Mouse (Mus musculus) forebrain, embryonic 15.5 days (tissue): ENCODE data around the gene Galk2. TPM values are rescaled to one million over a fixed set of nuclear protein-coding genes. Genes with fewer than 3 reads are reported as not detected.
A peak's percentile ranks its signal among the peaks of the same experiment; 100 is the strongest.

Experiments used
- ATAC-seq: fragments of 200-750 bp; cut with Nextera tagmentation; replicated peaks from 2 replicates; pipeline ENCODE4 v1.8.0; 2017; ENCODE audit warnings: mild to moderate bottlenecking, moderate TSS enrichment, moderate library complexity
- H3K27ac ChIP-seq: fragments of 300-500 bp; sonication (generic); replicated peaks from 2 replicates; pipeline ENCODE4 v1.5.1; 2015; ENCODE audit warnings: mild to moderate bottlenecking, inconsistent platforms
- H3K27me3 ChIP-seq: fragments of 300-500 bp; sonication (generic); 2 replicates; pipeline ENCODE4 v1.6.1; 2015; ENCODE audit warnings: inconsistent platforms
- H3K36me3 ChIP-seq: fragments of 300-500 bp; sonication (generic); 2 replicates; pipeline ENCODE4 v1.6.1; 2015; ENCODE audit warnings: mild to moderate bottlenecking, inconsistent platforms
- H3K4me1 ChIP-seq: fragments of 300-500 bp; sonication (generic); 2 replicates; pipeline ENCODE4 v1.6.1; 2015; ENCODE audit warnings: inconsistent platforms
- H3K4me2 ChIP-seq: fragments of 300-500 bp; sonication (generic); replicated peaks from 2 replicates; pipeline ENCODE4 v1.6.1; 2015; ENCODE audit warnings: mild to moderate bottlenecking, inconsistent platforms
- H3K4me3 ChIP-seq: fragments of 300-500 bp; sonication (generic); 2 replicates; pipeline ENCODE4 v1.5.1; 2015; ENCODE audit warnings: mild to moderate bottlenecking, inconsistent platforms
- H3K9ac ChIP-seq: fragments of 300-500 bp; sonication (generic); replicated peaks from 2 replicates; pipeline ENCODE4 v1.6.1; 2015; ENCODE audit warnings: mild to moderate bottlenecking, inconsistent platforms
- H3K9me3 ChIP-seq: fragments of 300-500 bp; sonication (generic); 2 replicates; pipeline ENCODE4 v1.6.1; 2016; ENCODE audit warnings: inconsistent platforms
- WGBS: fragments of 180-500 bp; shearing (Covaris S2); methylation state at CpG from one replicate; pipeline ENCODE4 v1.1.7; 2015; ENCODE audit warnings: mixed read lengths; 5-methylcytosine and 5-hydroxymethylcytosine counted together
- polyA plus RNA-seq: library from polyadenylated mRNA; unstranded; fragments of >200 nt; fragmentation: Nextera tagmentation; extraction: Ambion mirVana; gene quantifications from 2 replicates; pipeline ENCODE4 v1.2.1, GENCODE M21; 2015

The Galk2 gene
- polyA plus RNA-seq, 1 experiment from 2014 or later, result 29.1 TPM

DNA sequence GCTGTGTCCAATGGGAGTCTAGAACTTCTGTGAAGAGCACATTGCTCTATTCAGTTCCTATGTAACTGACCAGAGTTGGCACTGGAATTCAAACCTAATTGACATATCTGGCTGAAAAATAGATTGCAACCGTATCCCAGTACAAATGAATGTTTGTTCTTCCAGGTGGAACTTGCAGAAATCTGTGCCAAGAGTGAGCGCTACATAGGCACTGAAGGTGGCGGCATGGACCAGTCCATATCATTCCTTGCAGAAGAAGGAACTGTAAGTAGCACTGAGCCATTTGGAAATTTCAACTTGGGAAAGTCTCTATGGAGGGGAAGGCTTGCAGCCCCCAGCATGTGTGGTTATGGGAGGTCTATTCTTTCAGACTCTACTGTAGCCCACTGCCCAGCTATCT lies 70.5 kb downstream of the Galk2 start:
- H3K27me3 ChIP-seq, result no peaks in the 10 kb centered on the region
- H3K4me1 ChIP-seq, result no peaks in the 10 kb centered on the region
- 90% methylated on average over 3 of the region's 3 CpGs for WGBS
- no peak for ATAC-seq
- no peaks in the 10 kb centered on the region for H3K9me3 ChIP-seq
- H3K4me2 ChIP-seq, result no peak overlapping the region
- no peaks in the 10 kb centered on the region for H3K36me3 ChIP-seq
- no peak overlapping the region for H3K4me3 ChIP-seq
- H3K27ac ChIP-seq, result no peak overlapping the region
- H3K9ac ChIP-seq, result no peak overlapping the region

GRCm38 (mm10) chr2:125929872-125930271 lies 71.0 kb downstream of the Galk2 start:
- no peaks in the 10 kb centered on the region for H3K27me3 ChIP-seq
- 94% methylated on average over 2 of the region's 2 CpGs for WGBS
- no peaks in the 10 kb centered on the region for H3K36me3 ChIP-seq
- no peak for ATAC-seq
- H3K4me3 ChIP-seq, result no peak overlapping the region
- H3K9me3 ChIP-seq, result no peaks in the 10 kb centered on the region
- H3K27ac ChIP-seq, result no peak overlapping the region
- H3K9ac ChIP-seq, result no peak overlapping the region
- H3K4me1 ChIP-seq, result no peaks in the 10 kb centered on the region
- H3K4me2 ChIP-seq, result no peak overlapping the region

GRCm38 (mm10) chr2:125931193-125931592 lies 72.3 kb downstream of the Galk2 start:
- Histone ChIP-seq H3K36me3 (no peaks in the 10 kb centered on the region), H3K27ac (no peak overlapping the region), H3K4me3 (no peak overlapping the region), H3K9ac (no peak overlapping the region), H3K4me2 (no peak overlapping the region), H3K27me3 (no peaks in the 10 kb centered on the region), H3K4me1 (no peaks in the 10 kb centered on the region), H3K9me3 (no peaks in the 10 kb centered on the region)
- 57% methylated on average over 5 of the region's 5 CpGs for WGBS
- ATAC-seq, result no peak

DNA sequence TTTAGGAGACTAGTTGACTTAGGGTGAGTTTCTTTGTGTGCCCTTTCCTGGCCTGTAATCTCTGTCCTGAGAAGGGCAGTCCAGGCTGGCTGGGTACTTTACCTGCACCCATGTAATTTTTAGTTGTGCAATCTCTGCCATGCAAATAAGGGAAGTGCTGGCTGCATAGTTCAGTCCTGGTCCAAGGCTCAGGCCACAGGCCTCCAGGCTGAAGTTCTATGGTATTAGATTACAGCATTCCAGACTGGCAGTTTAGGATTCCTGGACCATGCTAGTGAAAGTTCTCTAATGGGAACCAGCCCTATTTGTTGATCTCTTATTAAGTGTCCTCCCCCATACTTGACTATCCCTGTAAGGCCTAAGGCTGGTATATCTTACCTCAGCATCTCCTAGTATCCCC lies 73.8 kb downstream of the Galk2 start:
- Histone ChIP-seq H3K27me3 (no peaks in the 10 kb centered on the region), H3K4me3 (no peak overlapping the region), H3K27ac (no peak overlapping the region), H3K4me2 (no peak overlapping the region), H3K9me3 (no peaks in the 10 kb centered on the region), H3K36me3 (no peaks in the 10 kb centered on the region), H3K4me1 (no peaks in the 10 kb centered on the region), H3K9ac (no peak overlapping the region)
- no peak for ATAC-seq

GRCm38 (mm10) chr2:125933977-125934376 lies 75.1 kb downstream of the Galk2 start:
- H3K4me2 ChIP-seq, result no peak overlapping the region
- no peaks in the 10 kb centered on the region for H3K36me3 ChIP-seq
- no peak overlapping the region for H3K4me3 ChIP-seq
- WGBS, result 72% methylated on average over 3 of the region's 3 CpGs
- H3K27ac ChIP-seq, result no peak overlapping the region
- no peak overlapping the region for H3K9ac ChIP-seq
- H3K4me1 ChIP-seq, result no peaks in the 10 kb centered on the region
- no peaks in the 10 kb centered on the region for H3K27me3 ChIP-seq
- H3K9me3 ChIP-seq, result no peaks in the 10 kb centered on the region
- no peak for ATAC-seq

GRCm38 (mm10) chr2:125936396-125936795 lies 77.5 kb downstream of the Galk2 start:
- Histone ChIP-seq H3K36me3 (no peaks in the 10 kb centered on the region), H3K27ac (no peak overlapping the region), H3K27me3 (no peaks in the 10 kb centered on the region), H3K9me3 (no peaks in the 10 kb centered on the region), H3K4me3 (no peak overlapping the region), H3K4me2 (no peak overlapping the region), H3K4me1 (no peaks in the 10 kb centered on the region), H3K9ac (no peak overlapping the region)
- 49% methylated on average over 5 of the region's 5 CpGs for WGBS
- ATAC-seq, result no peak

DNA sequence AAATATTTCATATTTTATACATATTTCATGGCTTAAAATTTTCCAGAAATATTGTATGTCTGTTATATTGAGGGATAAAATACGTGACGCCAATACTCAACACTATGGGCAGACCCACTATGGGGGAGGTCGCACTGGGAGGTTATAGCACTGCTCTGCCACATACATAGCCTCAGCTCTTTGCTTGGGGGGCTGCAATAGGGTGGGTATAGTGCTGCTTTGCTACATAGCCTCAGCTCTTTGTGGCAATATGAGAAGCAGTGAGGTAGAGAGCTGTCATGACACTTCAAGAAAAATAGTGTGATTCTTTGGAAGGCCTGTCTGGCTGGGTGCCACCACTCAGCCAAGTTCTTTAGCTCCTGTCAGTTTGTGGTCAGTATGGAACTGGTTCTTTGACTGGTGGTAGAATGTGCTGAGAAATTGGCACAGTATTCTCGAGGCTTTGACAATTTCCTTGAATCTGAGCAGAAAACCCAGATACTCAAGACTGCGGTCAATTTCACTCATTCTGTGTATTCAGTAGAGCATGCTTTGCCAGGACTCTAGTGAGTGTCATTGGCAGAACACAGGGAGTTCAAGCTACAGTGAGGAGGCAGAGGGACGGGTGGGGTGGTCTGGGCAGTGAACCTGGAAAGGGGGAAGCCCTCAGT lies 80.2 kb downstream of the Galk2 start:
- H3K9me3 ChIP-seq, result no peaks in the 10 kb centered on the region
- no peaks in the 10 kb centered on the region for H3K36me3 ChIP-seq
- H3K27me3 ChIP-seq, result no peaks in the 10 kb centered on the region
- H3K9ac ChIP-seq, result no peak overlapping the region
- H3K4me1 ChIP-seq, result no peaks in the 10 kb centered on the region
- H3K4me2 ChIP-seq, result no peak overlapping the region
- WGBS, result 57% methylated on average over 6 of the region's 6 CpGs
- peak; percentile 91 for ATAC-seq
- no peak overlapping the region; the same call in 1 of the 2 replicates for H3K27ac ChIP-seq
- H3K4me3 ChIP-seq, result no peak overlapping the region

- ATAC-seq, result no peak
- WGBS, result 61% methylated on average over 6 of the region's 6 CpGs
- no peaks in the 10 kb centered on the region for H3K9me3 ChIP-seq
- no peak overlapping the region for H3K4me3 ChIP-seq
- no peak overlapping the region for H3K27ac ChIP-seq
- no peaks in the 10 kb centered on the region for H3K36me3 ChIP-seq
- H3K4me2 ChIP-seq, result no peak overlapping the region
- H3K9ac ChIP-seq, result no peak overlapping the region
- no peaks in the 10 kb centered on the region for H3K4me1 ChIP-seq
- no peaks in the 10 kb centered on the region for H3K27me3 ChIP-seq
Observed at GRCm38 (mm10) chr2:125941111-125941785, 82.3 kb downstream of the Galk2 start.

GRCm38 (mm10) chr2:125943301-125943700 lies 84.4 kb downstream of the Galk2 start:
- no peak for ATAC-seq
- Histone ChIP-seq H3K27ac (no peak overlapping the region), H3K27me3 (no peaks in the 10 kb centered on the region), H3K9ac (no peak overlapping the region), H3K36me3 (0 out of 2 replicates have a peak, but pooled peaks cover 3% of the 10 kb centered on the region), H3K4me3 (no peak overlapping the region), H3K4me2 (no peak overlapping the region), H3K9me3 (no peaks in the 10 kb centered on the region), H3K4me1 (no peaks in the 10 kb centered on the region)
- 84% methylated on average over 1 of the region's 1 CpGs for WGBS

GRCm38 (mm10) chr2:125948195-125948594 lies 89.3 kb downstream of the Galk2 start:
- Histone ChIP-seq H3K27ac (no peak overlapping the region), H3K4me1 (no peaks in the 10 kb centered on the region), H3K27me3 (no peaks in the 10 kb centered on the region), H3K4me2 (no peak overlapping the region), H3K9ac (no peak overlapping the region), H3K4me3 (no peak overlapping the region), H3K9me3 (no peaks in the 10 kb centered on the region), H3K36me3 (peaks cover 3% of the 10 kb centered on the region; the same call in 1 of the 2 replicates)
- ATAC-seq, result no peak
- 93% methylated on average over 2 of the region's 2 CpGs for WGBS

- Histone ChIP-seq H3K4me1 (no peaks in the 10 kb centered on the region), H3K36me3 (no peaks in the 10 kb centered on the region), H3K4me2 (no peak overlapping the region), H3K9ac (no peak overlapping the region), H3K27me3 (no peaks in the 10 kb centered on the region), H3K27ac (no peak overlapping the region), H3K9me3 (no peaks in the 10 kb centered on the region), H3K4me3 (no peak overlapping the region)
- no peak for ATAC-seq
- 89% methylated on average over 1 of the region's 1 CpGs for WGBS
Observed at GRCm38 (mm10) chr2:125968811-125969210, 109.9 kb downstream of the Galk2 start.

- Histone ChIP-seq H3K27ac (no peak overlapping the region), H3K36me3 (no peaks in the 10 kb centered on the region), H3K27me3 (no peaks in the 10 kb centered on the region), H3K4me3 (no peak overlapping the region), H3K4me1 (no peaks in the 10 kb centered on the region), H3K9me3 (no peaks in the 10 kb centered on the region), H3K4me2 (no peak overlapping the region), H3K9ac (no peak overlapping the region)
- no peak for ATAC-seq
- WGBS, result 80% methylated on average over 6 of the region's 6 CpGs
Observed at GRCm38 (mm10) chr2:125973207-125973606, 114.3 kb downstream of the Galk2 start.

GRCm38 (mm10) chr2:125975206-125975605 lies 116.3 kb downstream of the Galk2 start:
- WGBS, result 97% methylated on average over 10 of the region's 10 CpGs
- H3K9me3 ChIP-seq, result no peaks in the 10 kb centered on the region
- no peak for ATAC-seq

More at GRCm38 (mm10) chr2:125975206-125975605, 116.3 kb downstream of the Galk2 start:
- Histone ChIP-seq H3K27me3 (no peaks in the 10 kb centered on the region), H3K4me1 (no peaks in the 10 kb centered on the region), H3K4me2 (no peak overlapping the region), H3K27ac (no peak overlapping the region), H3K4me3 (no peak overlapping the region), H3K36me3 (no peaks in the 10 kb centered on the region), H3K9ac (no peak overlapping the region)
